13 mouse cellular contexts compared by ENCODE assay signal in genomic region chr2:170730781-170731180, GRCm38 (mm10). TPM values are rescaled to one million over a fixed set of nuclear protein-coding genes. Genes with fewer than 3 reads are reported as not detected.
DNase-seq lines count a peak whose midpoint lies in the region; ATAC-seq and TF ChIP-seq lines count a peak whose summit lies in the region.
"Had no signal": no experiment of that assay in that cellular context is flagged by ENCODE, and none has a peak within 500 bp of the region (broad histone marks: within the 10 kb centered on the region; RNA-seq: fewer than 3 reads in every experiment).

No protein-coding gene starts in this region.

- no peak overlapping the region for H3K27ac ChIP-seq in stomach, embryonic 14.5 days (ENCODE audit: low read length)
- H3K27ac ChIP-seq in stomach, postnatal 0 days (replicated peaks): no peak overlapping the region
- peak overlapping the region; percentile 27; the same call in 1 of the 2 replicates for H3K27ac ChIP-seq in midbrain, embryonic 11.5 days (ENCODE audit: low read depth, low read length)
- H3K27ac ChIP-seq: liver, embryonic 14.5 days had no signal

- peaks cover 3% of the 10 kb centered on the region; the same call in 1 of the 2 replicates for H3K4me1 ChIP-seq in stomach, embryonic 14.5 days (ENCODE audit: control insufficient read depth, insufficient read depth, low read length)
- no peaks in the 10 kb centered on the region for H3K4me1 ChIP-seq in stomach, postnatal 0 days (replicated peaks; ENCODE audit: control insufficient read depth, insufficient read depth)
- no peaks in the 10 kb centered on the region; the same call in 1 of the 2 replicates for H3K4me1 ChIP-seq in midbrain, embryonic 11.5 days (ENCODE audit: control insufficient read depth, insufficient read depth, low read length)

- H3K36me3 ChIP-seq in stomach, embryonic 14.5 days (ENCODE audit: control insufficient read depth, insufficient read depth, low read length): no peaks in the 10 kb centered on the region
- no peaks in the 10 kb centered on the region for H3K36me3 ChIP-seq in stomach, postnatal 0 days (ENCODE audit: control insufficient read depth, insufficient read depth, low read length)
- no peaks in the 10 kb centered on the region for H3K36me3 ChIP-seq in midbrain, embryonic 11.5 days (ENCODE audit: control insufficient read depth, insufficient read depth, low read length)

- H3K9ac ChIP-seq in stomach, embryonic 14.5 days (replicated peaks; ENCODE audit: low read depth, low read length): no peak overlapping the region
- H3K9ac ChIP-seq in stomach, postnatal 0 days (ENCODE audit: low read length): no peak overlapping the region
- H3K9ac ChIP-seq in midbrain, embryonic 11.5 days (ENCODE audit: low read length): no peak overlapping the region
- H3K9ac ChIP-seq: liver, embryonic 14.5 days had no signal

- ATAC-seq in stomach, embryonic 14.5 days (ENCODE audit: insufficient number of reproducible peaks, insufficient read depth, low FRiP score, low read depth): no peak
- no peak for ATAC-seq in stomach, postnatal 0 days (ENCODE audit: low FRiP score, low TSS enrichment)
- ATAC-seq in midbrain, embryonic 11.5 days (ENCODE audit: low FRiP score): no peak

- no peak for TF ChIP-seq CTCF in stomach, postnatal 0 days (IDR thresholded peaks at IDR 0.05; ENCODE audit: low read depth)

- 53% methylated on average over 13 of the region's 13 CpGs for WGBS in stomach, embryonic 14.5 days
- 50% methylated on average over 13 of the region's 13 CpGs for WGBS in stomach, postnatal 0 days
- WGBS in midbrain, embryonic 11.5 days: 73% methylated on average over 13 of the region's 13 CpGs

- no peaks in the 10 kb centered on the region for H3K27me3 ChIP-seq in stomach, embryonic 14.5 days (ENCODE audit: control insufficient read depth, insufficient read depth, low read length)
- H3K27me3 ChIP-seq in stomach, postnatal 0 days (ENCODE audit: control insufficient read depth, insufficient read depth, low read length): no peaks in the 10 kb centered on the region
- peaks cover 10% of the 10 kb centered on the region for H3K27me3 ChIP-seq in midbrain, embryonic 11.5 days (ENCODE audit: control insufficient read depth, insufficient read depth, low read length)

- DNase-seq in cerebellum, adult 11-12 months: peak; percentile 34
- no peak for DNase-seq in cerebellum, postnatal 36 days
- no peak for DNase-seq in stomach, postnatal 0 days (ENCODE audit: low spot score)
- DNase-seq in midbrain, embryonic 11.5 days (ENCODE audit: low spot score, missing footprints): peak; percentile 90
- DNase-seq in right cerebral cortex, adult 18-20 months: no peak
- DNase-seq in left cerebral cortex, postnatal 4 days: no peak
- DNase-seq in thymus, postnatal 10 days (ENCODE audit: low spot score in 2 of 2): no peak
- DNase-seq: adrenal gland, adult 8-10 months; thymus, postnatal 14 days had no signal

- H3K9me3 ChIP-seq in stomach, embryonic 14.5 days (ENCODE audit: control insufficient read depth, low read depth, low read length): no peaks in the 10 kb centered on the region
- no peaks in the 10 kb centered on the region for H3K9me3 ChIP-seq in stomach, postnatal 0 days (ENCODE audit: control insufficient read depth, low read length)
- H3K9me3 ChIP-seq in midbrain, embryonic 11.5 days (ENCODE audit: control insufficient read depth, low read length): no peaks in the 10 kb centered on the region

- H3K4me2 ChIP-seq in stomach, embryonic 14.5 days (replicated peaks; ENCODE audit: low read depth, low read length): peak overlapping the region; percentile 85
- no peak overlapping the region for H3K4me2 ChIP-seq in stomach, postnatal 0 days (replicated peaks; ENCODE audit: low read depth)
- no peak overlapping the region; the same call in 1 of the 2 replicates for H3K4me2 ChIP-seq in midbrain, embryonic 11.5 days

- intact Hi-C loops in left cerebral cortex, postnatal 4 days (cut with DNase I): loop anchor here (10.0 kb wide), 1 partner anchor 124 kb away; no protein-coding TSS in a partner anchor

- no peak for TF ChIP-seq EP300 in stomach, postnatal 0 days (optimal IDR thresholded peaks at IDR 0.05)

- H3K4me3 ChIP-seq in stomach, embryonic 14.5 days (ENCODE audit: low read depth, low read length): no peak overlapping the region
- H3K4me3 ChIP-seq in stomach, postnatal 0 days (ENCODE audit: low read depth, low read length): no peak overlapping the region; the same call in 1 of the 2 replicates
- H3K4me3 ChIP-seq in midbrain, embryonic 11.5 days (ENCODE audit: low read depth, low read length): no peak overlapping the region

RNA-seq across cellular contexts. Expression of gene Dok5, which starts 0.8 kb away (rescaled TPM):
- 2.6 and 3.3 TPM in 2 replicates for polyA plus RNA-seq in stomach, embryonic 14.5 days (2014; fragmentation: Nextera tagmentation; extraction: Ambion mirVana)
- polyA plus RNA-seq in stomach, postnatal 0 days (2015; fragmentation: Nextera tagmentation; extraction: Ambion mirVana): 0.53 and 0.78 TPM in 2 replicates
- polyA plus RNA-seq in midbrain, embryonic 11.5 days (2014; fragmentation: Nextera tagmentation; extraction: Ambion mirVana): 19.5 and 21.2 TPM in 2 replicates
- 100 to 1,000 TPM; 100 to 127 TPM for total RNA-seq in left cerebral cortex, postnatal 4 days (2021)
- total RNA-seq: hematopoietic stem cell, adult 5-6 weeks; monocyte, adult 5-6 weeks had no signal

Comparison
In these comparisons a context has a peak if more than half of its experiments do, and no peak if none do; other contexts are left out.
1. DNase-seq: peak in cerebellum, adult 11-12 months (single experiment) and midbrain, embryonic 11.5 days (single experiment); none in cerebellum, postnatal 36 days (0 of 2), stomach, postnatal 0 days (single experiment), right cerebral cortex, adult 18-20 months (single experiment), left cerebral cortex, postnatal 4 days (single experiment) and thymus, postnatal 10 days (0 of 2).